Comparison of ENCODE assay signal across 10 mouse cellular contexts in the genomic region with DNA sequence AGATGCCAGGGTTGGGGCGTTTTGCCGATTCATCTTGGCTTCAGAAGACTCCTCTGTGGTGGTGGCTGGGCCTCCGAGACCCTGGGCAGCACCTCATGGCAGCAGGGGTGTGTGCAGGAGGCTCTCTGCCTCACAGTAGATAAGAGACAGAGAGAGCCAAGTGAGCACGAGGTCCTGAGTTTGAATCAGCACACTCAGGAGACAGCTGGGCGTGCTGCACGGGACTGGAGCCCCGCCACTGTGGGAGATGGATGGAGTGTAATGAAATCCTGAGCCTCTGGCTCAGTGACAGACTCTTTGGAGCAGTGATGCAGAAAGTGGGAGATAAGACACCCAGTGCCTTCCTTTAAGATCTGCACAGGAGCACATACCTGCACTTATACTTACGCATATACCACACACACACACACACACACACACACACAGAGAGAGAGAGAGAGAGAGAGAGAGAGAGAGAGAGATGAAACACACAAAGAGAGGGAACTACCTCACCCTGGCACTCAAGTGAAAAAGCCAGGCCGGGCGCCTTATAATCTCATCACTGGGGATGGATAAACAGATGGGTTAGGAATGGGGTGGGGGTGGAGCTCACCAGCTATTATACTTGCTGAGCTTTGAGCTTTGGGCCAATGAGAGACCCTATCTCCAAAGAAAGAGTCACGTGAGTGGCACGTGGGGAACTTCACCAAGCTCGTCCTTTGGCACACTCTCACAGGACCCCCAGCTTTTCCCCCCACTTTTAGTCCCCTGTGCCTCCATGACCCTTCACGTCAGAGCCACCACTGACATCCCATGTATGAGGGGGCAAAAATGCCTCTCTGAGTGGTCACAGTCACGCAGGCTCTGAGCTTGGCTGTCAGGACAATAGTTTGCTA. TPM values are rescaled to one million over a fixed set of nuclear protein-coding genes. Genes with fewer than 3 reads are reported as not detected.
A peak's percentile ranks its signal among the peaks of the same experiment; 100 is the strongest.
DNase-seq lines count a peak whose midpoint lies in the region; ATAC-seq and TF ChIP-seq lines count a peak whose summit lies in the region.
"Had no signal": no experiment of that assay in that cellular context is flagged by ENCODE, and none has a peak within 500 bp of the region (broad histone marks: within the 10 kb centered on the region; RNA-seq: fewer than 3 reads in every experiment).

No protein-coding gene starts in this region.

- no peak overlapping the region for H3K9ac ChIP-seq in hindbrain, embryonic 13.5 days
- no peak overlapping the region for H3K9ac ChIP-seq in hindbrain, embryonic 14.5 days
- no peak overlapping the region for H3K9ac ChIP-seq in neural tube, embryonic 13.5 days
- no peak overlapping the region for H3K9ac ChIP-seq in neural tube, embryonic 15.5 days (replicated peaks)
- no peak overlapping the region for H3K9ac ChIP-seq in hindbrain, postnatal 0 days (replicated peaks; ENCODE audit: low read length)

- H3K4me3 ChIP-seq in hindbrain, embryonic 13.5 days: no peak overlapping the region
- H3K4me3 ChIP-seq in hindbrain, embryonic 14.5 days (replicated peaks; ENCODE audit: low read length): no peak overlapping the region
- H3K4me3 ChIP-seq in neural tube, embryonic 13.5 days: no peak overlapping the region
- no peak overlapping the region for H3K4me3 ChIP-seq in neural tube, embryonic 15.5 days (replicated peaks)
- H3K4me3 ChIP-seq in hindbrain, postnatal 0 days (ENCODE audit: low read length): no peak overlapping the region

- 0 out of 2 replicates have a peak overlapping the region, but pooled peaks have one; percentile 18 for H3K27ac ChIP-seq in hindbrain, embryonic 13.5 days
- no peak overlapping the region; the same call in 1 of the 2 replicates for H3K27ac ChIP-seq in hindbrain, embryonic 14.5 days
- H3K27ac ChIP-seq in neural tube, embryonic 13.5 days (replicated peaks): peak overlapping the region; percentile 2; the same call in 1 of the 2 replicates
- no peak overlapping the region for H3K27ac ChIP-seq in neural tube, embryonic 15.5 days (replicated peaks)
- 0 out of 2 replicates have a peak overlapping the region, but pooled peaks have one; percentile 12 for H3K27ac ChIP-seq in hindbrain, postnatal 0 days

- no peaks in the 10 kb centered on the region for H3K9me3 ChIP-seq in hindbrain, embryonic 13.5 days
- no peaks in the 10 kb centered on the region for H3K9me3 ChIP-seq in hindbrain, embryonic 14.5 days (ENCODE audit: control insufficient read depth, low read length)
- H3K9me3 ChIP-seq in neural tube, embryonic 13.5 days: no peaks in the 10 kb centered on the region
- no peaks in the 10 kb centered on the region for H3K9me3 ChIP-seq in neural tube, embryonic 15.5 days (replicated peaks)
- no peaks in the 10 kb centered on the region for H3K9me3 ChIP-seq in hindbrain, postnatal 0 days (ENCODE audit: low read length)

- ATAC-seq in hindbrain, embryonic 13.5 days (ENCODE audit: low FRiP score): no peak
- no peak for ATAC-seq in hindbrain, embryonic 14.5 days (ENCODE audit: low FRiP score)
- ATAC-seq in neural tube, embryonic 13.5 days (ENCODE audit: low read depth): no peak
- no peak for ATAC-seq in neural tube, embryonic 15.5 days (ENCODE audit: low FRiP score)
- peak; percentile 27; the same call in 1 of the 2 replicates for ATAC-seq in hindbrain, postnatal 0 days
- no peak for ATAC-seq in erythroblast, adult 5-6 weeks (replicated peaks; ENCODE audit: low FRiP score, poor library complexity, severe bottlenecking)
- ATAC-seq: CD4-positive, CD25-positive, alpha-beta regulatory T cell, adult 4 months had no signal

- H3K4me2 ChIP-seq in hindbrain, embryonic 13.5 days: no peak overlapping the region
- H3K4me2 ChIP-seq in hindbrain, embryonic 14.5 days (replicated peaks): no peak overlapping the region
- H3K4me2 ChIP-seq in neural tube, embryonic 13.5 days: no peak overlapping the region
- no peak overlapping the region for H3K4me2 ChIP-seq in neural tube, embryonic 15.5 days
- H3K4me2 ChIP-seq in hindbrain, postnatal 0 days (ENCODE audit: low read depth, low read length): no peak overlapping the region

- no peaks in the 10 kb centered on the region for H3K4me1 ChIP-seq in hindbrain, embryonic 13.5 days (replicated peaks)
- no peaks in the 10 kb centered on the region for H3K4me1 ChIP-seq in hindbrain, embryonic 14.5 days (replicated peaks; ENCODE audit: control insufficient read depth, insufficient read depth, low read length)
- peaks cover 6% of the 10 kb centered on the region; the same call in 1 of the 2 replicates for H3K4me1 ChIP-seq in neural tube, embryonic 13.5 days (replicated peaks)
- 0 out of 2 replicates have a peak, but pooled peaks cover 10% of the 10 kb centered on the region for H3K4me1 ChIP-seq in neural tube, embryonic 15.5 days
- H3K4me1 ChIP-seq in hindbrain, postnatal 0 days (ENCODE audit: insufficient read depth, low read length): no peaks in the 10 kb centered on the region

- 77% methylated on average over 15 of the region's 15 CpGs for WGBS in hindbrain, embryonic 13.5 days
- 77% methylated on average over 15 of the region's 15 CpGs for WGBS in hindbrain, embryonic 14.5 days
- 73% methylated on average over 15 of the region's 15 CpGs for WGBS in neural tube, embryonic 13.5 days
- 76% methylated on average over 15 of the region's 15 CpGs for WGBS in neural tube, embryonic 15.5 days
- WGBS in hindbrain, postnatal 0 days: 65% methylated on average over 15 of the region's 15 CpGs

- TF ChIP-seq CTCF in hindbrain, postnatal 0 days (IDR thresholded peaks at IDR 0.05; ENCODE audit: low read depth): no peak

- DNase-seq in hindbrain, embryonic 14.5 days (ENCODE audit: low spot score): no peak
- peak; percentile 35 for DNase-seq in hindbrain, postnatal 0 days (ENCODE audit: low spot score)
- no peak for DNase-seq in thymus, postnatal 14 days
- DNase-seq in ovary, postnatal 36 days (ENCODE audit: low spot score): no peak

- no peaks in the 10 kb centered on the region for H3K27me3 ChIP-seq in hindbrain, embryonic 13.5 days
- no peaks in the 10 kb centered on the region for H3K27me3 ChIP-seq in hindbrain, embryonic 14.5 days (ENCODE audit: control insufficient read depth, insufficient read depth, low read length)
- no peaks in the 10 kb centered on the region for H3K27me3 ChIP-seq in neural tube, embryonic 13.5 days
- no peaks in the 10 kb centered on the region for H3K27me3 ChIP-seq in neural tube, embryonic 15.5 days (replicated peaks)
- no peaks in the 10 kb centered on the region for H3K27me3 ChIP-seq in hindbrain, postnatal 0 days (ENCODE audit: insufficient read depth, low read length)

- H3K36me3 ChIP-seq in hindbrain, embryonic 13.5 days: no peaks in the 10 kb centered on the region
- H3K36me3 ChIP-seq in hindbrain, embryonic 14.5 days (replicated peaks; ENCODE audit: control insufficient read depth, insufficient read depth): no peaks in the 10 kb centered on the region
- H3K36me3 ChIP-seq in neural tube, embryonic 13.5 days: no peaks in the 10 kb centered on the region
- H3K36me3 ChIP-seq in neural tube, embryonic 15.5 days: no peaks in the 10 kb centered on the region
- H3K36me3 ChIP-seq in hindbrain, postnatal 0 days (ENCODE audit: insufficient read depth, low read length): no peaks in the 10 kb centered on the region

RNA-seq across cellular contexts. Expression of gene Uaca, which starts 37.2 kb away (rescaled TPM):
- 22.5 and 23.9 TPM in 2 replicates for polyA plus RNA-seq in hindbrain, embryonic 13.5 days (2015; fragmentation: Nextera tagmentation; extraction: Ambion mirVana)
- 13.2 and 15.2 TPM in 2 replicates for polyA plus RNA-seq in hindbrain, embryonic 14.5 days (2014; fragmentation: Nextera tagmentation; extraction: Ambion mirVana)
- 26.0 and 29.4 TPM in 2 replicates for polyA plus RNA-seq in neural tube, embryonic 13.5 days (2015; fragmentation: Nextera tagmentation; extraction: Ambion mirVana)
- polyA plus RNA-seq in neural tube, embryonic 15.5 days (2015; fragmentation: Nextera tagmentation; extraction: Ambion mirVana): 16.9 and 24.6 TPM in 2 replicates
- total RNA-seq in hindbrain, postnatal 0 days (2014; rRNA removed): 5.8 and 7.4 TPM in 2 replicates
- 13.3 and 13.5 TPM in 2 replicates for polyA plus RNA-seq in hindbrain, postnatal 0 days (2015; fragmentation: Nextera tagmentation; extraction: Ambion mirVana)
- total RNA-seq in erythroblast, adult 5-6 weeks (2015; ENCODE audit: low replicate concordance): not detected in 2 replicates
- not detected in 2 replicates for total RNA-seq in erythroblast, adult 5-6 weeks (2017; ENCODE audit: low replicate concordance)
- polyA plus RNA-seq: CD4-positive, CD25-positive, alpha-beta regulatory T cell, adult 4 months had no signal

RNA-seq across cellular contexts. Expression of gene Larp6, which starts 44.3 kb away (rescaled TPM):
- 10.3 and 11.2 TPM in 2 replicates for polyA plus RNA-seq in hindbrain, embryonic 13.5 days (2015; fragmentation: Nextera tagmentation; extraction: Ambion mirVana)
- polyA plus RNA-seq in hindbrain, embryonic 14.5 days (2014; fragmentation: Nextera tagmentation; extraction: Ambion mirVana): 18.6 and 21.4 TPM in 2 replicates
- 10.6 and 11.9 TPM in 2 replicates for polyA plus RNA-seq in neural tube, embryonic 13.5 days (2015; fragmentation: Nextera tagmentation; extraction: Ambion mirVana)
- polyA plus RNA-seq in neural tube, embryonic 15.5 days (2015; fragmentation: Nextera tagmentation; extraction: Ambion mirVana): 21.5 and 24.1 TPM in 2 replicates
- total RNA-seq in hindbrain, postnatal 0 days (2014; rRNA removed): 33.4 and 38.2 TPM in 2 replicates
- polyA plus RNA-seq in hindbrain, postnatal 0 days (2015; fragmentation: Nextera tagmentation; extraction: Ambion mirVana): 23.8 and 26.0 TPM in 2 replicates
- not detected in 2 replicates for total RNA-seq in erythroblast, adult 5-6 weeks (2015; ENCODE audit: low replicate concordance)
- not detected in 2 replicates for total RNA-seq in erythroblast, adult 5-6 weeks (2017; ENCODE audit: low replicate concordance)
- total RNA-seq: liver, adult 2 months had no signal
- polyA plus RNA-seq: CD4-positive, CD25-positive, alpha-beta regulatory T cell, adult 4 months; liver, adult 2 months had no signal

Comparison
In these comparisons a context has a peak if more than half of its experiments do, and no peak if none do; other contexts are left out.
1. H3K27ac ChIP-seq: peak in hindbrain, embryonic 13.5 days (single experiment), neural tube, embryonic 13.5 days (single experiment) and hindbrain, postnatal 0 days (single experiment); none in hindbrain, embryonic 14.5 days (single experiment) and neural tube, embryonic 15.5 days (single experiment).